Mouse (Mus musculus) heart, embryonic 13.5 days (tissue): Measurements from ENCODE around the gene St6galnac3. TPM values are rescaled to one million over a fixed set of nuclear protein-coding genes. Genes with fewer than 3 reads are reported as not detected.

Source experiments
- ATAC-seq: fragments of 200-750 bp; cut with Nextera tagmentation; 2 replicates; pipeline ENCODE4 v1.8.0; 2017; ENCODE audit warnings: moderate TSS enrichment; ENCODE audit not compliant: insufficient number of reproducible peaks, low FRiP score, low TSS enrichment; ENCODE audit errors: extremely low read depth
- H3K27ac ChIP-seq: fragments of 300-500 bp; sonication (generic); replicated peaks from 2 replicates; pipeline ENCODE4 v1.5.1; 2015; ENCODE audit warnings: moderate library complexity, mild to moderate bottlenecking, inconsistent platforms
- H3K27me3 ChIP-seq: fragments of 300-500 bp; sonication (generic); replicated peaks from 2 replicates; pipeline ENCODE4 v1.6.1; 2015; ENCODE audit warnings: mild to moderate bottlenecking, inconsistent platforms
- H3K36me3 ChIP-seq: fragments of 300-500 bp; sonication (generic); 2 replicates; pipeline ENCODE4 v1.6.1; 2015; ENCODE audit warnings: mild to moderate bottlenecking, inconsistent platforms
- H3K4me1 ChIP-seq: fragments of 300-500 bp; sonication (generic); 2 replicates; pipeline ENCODE4 v1.6.1; 2015; ENCODE audit warnings: inconsistent platforms
- H3K4me2 ChIP-seq: fragments of 300-500 bp; sonication (generic); 2 replicates; pipeline ENCODE4 v1.6.1; 2015; ENCODE audit warnings: inconsistent platforms, mild to moderate bottlenecking, moderate library complexity
- H3K4me3 ChIP-seq: fragments of 300-500 bp; sonication (generic); 2 replicates; pipeline ENCODE4 v1.5.1; 2015; ENCODE audit warnings: moderate library complexity, mild to moderate bottlenecking, inconsistent platforms
- H3K9ac ChIP-seq: fragments of 300-500 bp; sonication (generic); 2 replicates; pipeline ENCODE4 v1.6.1; 2015; ENCODE audit warnings: inconsistent platforms, mild to moderate bottlenecking, moderate library complexity
- H3K9me3 ChIP-seq: fragments of 300-500 bp; sonication (generic); 2 replicates; pipeline ENCODE4 v1.6.1; 2016; ENCODE audit warnings: inconsistent platforms
- WGBS: fragments of 180-500 bp; shearing (Covaris S2); methylation state at CpG from one replicate; pipeline ENCODE4 v1.1.7; 2015; ENCODE audit warnings: mixed read lengths; 5-methylcytosine and 5-hydroxymethylcytosine counted together
- polyA plus RNA-seq: library from polyadenylated mRNA; unstranded; fragments of >200 nt; fragmentation: Nextera tagmentation; extraction: Ambion mirVana; gene quantifications from 2 replicates; pipeline ENCODE4 v1.2.1, GENCODE M21; 2015

St6galnac3 gene
- polyA plus RNA-seq, 1 experiment from 2014 or later = 21.7 TPM

GRCm38 (mm10) chr3:153460173-153460572, 264.8 kb downstream of the St6galnac3 start:
- ATAC-seq = no peak
- Histone ChIP-seq H3K27me3 (no peaks in the 10 kb centered on the region), H3K4me2 (no peak overlapping the region), H3K36me3 (no peaks in the 10 kb centered on the region), H3K9me3 (peaks cover 6% of the 10 kb centered on the region; the same call in 1 of the 2 replicates), H3K9ac (no peak overlapping the region), H3K27ac (no peak overlapping the region), H3K4me1 (peaks cover 3% of the 10 kb centered on the region; the same call in 1 of the 2 replicates), H3K4me3 (no peak overlapping the region)
- 95% methylated on average over 4 of the region's 4 CpGs for WGBS

GRCm38 (mm10) chr3:153458593-153458992, 266.4 kb downstream of the St6galnac3 start:
- Histone ChIP-seq H3K27me3 (no peaks in the 10 kb centered on the region), H3K36me3 (no peaks in the 10 kb centered on the region), H3K4me1 (no peaks in the 10 kb centered on the region), H3K27ac (no peak overlapping the region), H3K4me3 (no peak overlapping the region), H3K9ac (no peak overlapping the region), H3K4me2 (no peak overlapping the region), H3K9me3 (peaks cover 6% of the 10 kb centered on the region; the same call in 1 of the 2 replicates)
- ATAC-seq = no peak
- 83% methylated on average over 3 of the region's 3 CpGs for WGBS

GRCm38 (mm10) chr3:153457701-153458100, 267.3 kb downstream of the St6galnac3 start:
- no peak for ATAC-seq
- H3K4me2 ChIP-seq = no peak overlapping the region
- 94% methylated on average over 4 of the region's 4 CpGs for WGBS
- H3K36me3 ChIP-seq = no peaks in the 10 kb centered on the region
- no peaks in the 10 kb centered on the region for H3K4me1 ChIP-seq
- no peak overlapping the region for H3K9ac ChIP-seq
- peaks cover 6% of the 10 kb centered on the region; the same call in 1 of the 2 replicates for H3K9me3 ChIP-seq
- H3K27ac ChIP-seq = no peak overlapping the region
- H3K27me3 ChIP-seq = no peaks in the 10 kb centered on the region
- no peak overlapping the region for H3K4me3 ChIP-seq

- Histone ChIP-seq H3K4me3 (no peak overlapping the region), H3K4me1 (no peaks in the 10 kb centered on the region), H3K4me2 (no peak overlapping the region), H3K36me3 (no peaks in the 10 kb centered on the region), H3K27me3 (no peaks in the 10 kb centered on the region), H3K9ac (no peak overlapping the region), H3K27ac (no peak overlapping the region), H3K9me3 (peaks cover 6% of the 10 kb centered on the region; the same call in 1 of the 2 replicates)
- 61% methylated on average over 2 of the region's 2 CpGs for WGBS
- no peak for ATAC-seq
Observed at GRCm38 (mm10) chr3:153457203-153457602, 267.8 kb downstream of the St6galnac3 start.

- no peaks in the 10 kb centered on the region for H3K36me3 ChIP-seq
- H3K9ac ChIP-seq = no peak overlapping the region
- H3K27me3 ChIP-seq = no peaks in the 10 kb centered on the region
- no peaks in the 10 kb centered on the region for H3K4me1 ChIP-seq
- H3K4me2 ChIP-seq = no peak overlapping the region
- H3K9me3 ChIP-seq = peaks cover 6% of the 10 kb centered on the region; the same call in 1 of the 2 replicates
- H3K4me3 ChIP-seq = no peak overlapping the region
- H3K27ac ChIP-seq = no peak overlapping the region
- no peak for ATAC-seq
- 86% methylated on average over 5 of the region's 5 CpGs for WGBS
Observed at GRCm38 (mm10) chr3:153456227-153456626, 268.7 kb downstream of the St6galnac3 start.

GRCm38 (mm10) chr3:153453127-153454049, 271.6 kb downstream of the St6galnac3 start:
- Histone ChIP-seq H3K4me1 (no peaks in the 10 kb centered on the region), H3K36me3 (no peaks in the 10 kb centered on the region), H3K27ac (no peak overlapping the region), H3K27me3 (no peaks in the 10 kb centered on the region), H3K4me3 (no peak overlapping the region), H3K9ac (no peak overlapping the region), H3K9me3 (no peaks in the 10 kb centered on the region), H3K4me2 (no peak overlapping the region)
- WGBS = 86% methylated on average over 7 of the region's 7 CpGs
- no peak for ATAC-seq

- Histone ChIP-seq H3K36me3 (no peaks in the 10 kb centered on the region), H3K9ac (no peak overlapping the region), H3K4me1 (no peaks in the 10 kb centered on the region), H3K27me3 (no peaks in the 10 kb centered on the region), H3K4me3 (no peak overlapping the region), H3K9me3 (no peaks in the 10 kb centered on the region), H3K27ac (no peak overlapping the region), H3K4me2 (no peak overlapping the region)
- ATAC-seq = no peak
- WGBS = 87% methylated on average over 3 of the region's 3 CpGs
Observed at GRCm38 (mm10) chr3:153452299-153452996, 272.5 kb downstream of the St6galnac3 start.

GRCm38 (mm10) chr3:153441329-153441728, 283.6 kb downstream of the St6galnac3 start:
- WGBS = 85% methylated on average over 9 of the region's 9 CpGs
- Histone ChIP-seq H3K9me3 (no peaks in the 10 kb centered on the region), H3K27me3 (no peaks in the 10 kb centered on the region), H3K4me2 (no peak overlapping the region), H3K9ac (no peak overlapping the region), H3K27ac (no peak overlapping the region), H3K36me3 (no peaks in the 10 kb centered on the region), H3K4me3 (no peak overlapping the region), H3K4me1 (no peaks in the 10 kb centered on the region)
- ATAC-seq = no peak

- Histone ChIP-seq H3K27ac (no peak overlapping the region), H3K9me3 (no peaks in the 10 kb centered on the region), H3K27me3 (no peaks in the 10 kb centered on the region), H3K9ac (no peak overlapping the region), H3K36me3 (no peaks in the 10 kb centered on the region), H3K4me2 (no peak overlapping the region), H3K4me1 (no peaks in the 10 kb centered on the region), H3K4me3 (no peak overlapping the region)
- ATAC-seq = no peak
- 77% methylated on average over 17 of the region's 17 CpGs for WGBS
Observed at GRCm38 (mm10) chr3:153436076-153437021, 288.6 kb downstream of the St6galnac3 start.

GRCm38 (mm10) chr3:153433010-153433409, 292.0 kb downstream of the St6galnac3 start:
- Histone ChIP-seq H3K9me3 (no peaks in the 10 kb centered on the region), H3K4me2 (no peak overlapping the region), H3K36me3 (no peaks in the 10 kb centered on the region), H3K27ac (no peak overlapping the region), H3K9ac (no peak overlapping the region), H3K27me3 (no peaks in the 10 kb centered on the region), H3K4me3 (no peak overlapping the region), H3K4me1 (no peaks in the 10 kb centered on the region)
- ATAC-seq = no peak
- WGBS = 87% methylated on average over 8 of the region's 8 CpGs
